Mouse (Mus musculus): Measurements from ENCODE around the gene Oaz1.
"Not testable (repeated sequence)": the region's sequence is repeated elsewhere in the genome, so short reads cannot be mapped to it uniquely, and the experiment has no call there.

Oaz1 gene

DNA sequence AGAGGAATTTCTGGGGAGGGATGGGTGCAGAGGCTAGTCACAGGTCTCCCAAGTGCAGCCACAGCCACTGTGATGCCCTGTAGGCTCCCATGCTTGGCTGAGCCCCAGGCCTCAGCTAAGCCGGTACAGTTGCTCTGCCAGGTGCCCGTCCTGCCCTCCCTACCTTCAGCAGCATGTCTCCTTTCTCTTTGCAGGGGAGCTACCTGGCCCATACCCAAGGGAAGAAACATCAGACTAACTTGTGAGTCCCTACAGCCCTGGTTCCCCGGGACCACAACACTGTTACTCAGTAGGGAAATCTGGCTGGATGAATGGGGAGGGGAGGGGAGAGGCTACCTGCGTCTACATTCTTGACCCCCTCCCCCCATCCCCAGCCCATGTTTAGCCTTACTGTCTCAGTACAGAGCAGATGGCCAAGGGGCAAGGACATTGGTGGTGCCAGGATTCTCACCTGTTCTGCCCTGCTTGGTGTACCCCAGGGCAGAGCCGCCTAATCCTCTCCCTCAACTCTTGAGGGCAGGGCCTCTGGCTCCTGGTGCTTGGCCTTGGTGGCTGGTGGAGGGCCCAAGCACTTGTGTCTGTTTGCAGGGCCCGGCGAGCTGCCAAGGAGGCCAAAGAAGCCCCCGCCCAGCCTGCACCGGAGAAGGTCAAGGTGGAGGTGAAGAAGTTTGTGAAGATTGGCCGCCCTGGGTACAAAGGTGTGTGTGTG is 24.1 kb upstream of the Oaz1 start:
- DNase-seq (ENCODE audit: extremely low read depth, low read depth, low spot score): no peak

DNA sequence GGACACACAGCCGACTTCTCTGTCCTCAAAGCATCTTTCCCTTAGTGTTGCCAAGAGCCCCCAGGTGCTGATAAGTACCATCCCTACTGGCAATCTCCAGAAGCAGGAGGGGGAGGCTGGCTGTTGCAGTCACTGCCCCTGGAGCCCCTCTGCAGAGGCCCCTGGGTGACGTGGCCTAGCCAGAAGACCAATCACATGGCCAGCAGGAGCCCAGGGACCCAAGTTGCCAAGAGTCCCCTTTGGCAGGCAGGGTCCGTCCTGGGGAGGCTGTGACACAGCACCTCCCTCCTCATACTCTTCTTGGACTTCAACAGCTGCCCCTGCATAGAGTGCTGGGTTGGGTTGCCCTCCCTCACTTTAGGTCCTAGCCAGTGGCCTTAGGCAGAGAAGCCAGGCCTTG is 23.5 kb upstream of the Oaz1 start:
- no peak for DNase-seq (ENCODE audit: extremely low read depth, low read depth, low spot score)

DNA sequence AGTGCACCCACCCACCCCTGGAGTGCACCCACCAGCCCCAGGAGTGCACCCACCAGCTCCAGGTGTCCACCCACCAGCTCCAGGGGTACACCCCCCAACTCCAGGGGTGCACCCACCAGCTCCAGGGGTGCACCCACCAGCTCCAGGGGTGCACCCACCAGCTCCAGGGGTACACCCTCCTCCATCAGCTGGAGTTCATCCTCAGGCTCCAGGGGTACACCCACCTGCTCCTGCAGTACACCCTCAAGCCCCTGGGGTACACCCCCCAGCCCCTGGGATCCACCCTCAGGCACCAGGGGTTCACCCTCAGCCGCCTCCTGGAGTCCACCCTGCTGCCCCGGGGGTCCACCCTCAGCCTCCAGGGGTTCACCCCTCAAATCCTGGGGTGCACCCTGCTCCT is 22.1 kb upstream of the Oaz1 start:
- DNase-seq (ENCODE audit: extremely low read depth, low read depth, low spot score): no peak

DNA sequence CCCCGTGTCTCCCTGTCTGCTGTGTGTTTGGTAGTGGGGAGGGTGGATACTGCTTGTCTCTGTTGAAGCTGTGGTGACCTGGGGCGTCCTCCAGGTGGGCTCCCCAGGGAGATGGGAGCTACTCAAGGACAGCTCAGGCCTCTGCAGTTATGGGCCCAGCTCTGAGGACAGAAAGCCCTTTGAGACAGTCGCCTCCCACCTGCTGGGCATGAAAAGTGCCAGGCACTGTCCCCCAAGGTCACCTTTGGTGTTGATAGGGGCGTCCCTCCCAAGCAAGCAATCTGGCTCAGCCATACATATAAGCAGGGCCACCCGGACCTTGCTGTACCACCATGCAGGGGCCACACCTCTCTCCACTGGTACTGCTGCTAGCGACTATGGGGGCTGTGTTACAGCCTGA is 21.5 kb upstream of the Oaz1 start, which contains the start of gene Amh:
Gene Amh (plus strand): TSS at position 328 of the 400 bp plus-strand sequence.
- no peak for DNase-seq (ENCODE audit: extremely low read depth, low read depth, low spot score)

DNA sequence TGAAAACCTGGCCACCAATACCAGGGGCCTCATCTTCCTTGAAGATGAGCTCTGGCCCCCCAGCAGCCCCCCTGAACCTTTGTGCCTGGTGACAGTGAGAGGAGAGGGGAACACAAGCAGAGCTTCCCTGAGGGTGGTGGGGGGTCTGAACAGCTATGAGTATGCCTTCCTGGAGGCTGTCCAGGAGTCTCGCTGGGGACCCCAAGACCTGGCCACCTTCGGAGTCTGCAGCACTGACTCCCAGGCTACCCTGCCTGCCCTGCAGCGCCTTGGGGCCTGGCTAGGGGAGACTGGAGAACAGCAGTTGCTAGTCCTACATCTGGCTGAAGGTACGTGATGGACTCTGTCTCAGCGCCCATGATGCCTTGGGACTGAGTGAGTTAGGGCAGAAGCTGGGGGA is 21.1 kb upstream of the Oaz1 start:
- no peak for DNase-seq (ENCODE audit: extremely low read depth, low read depth, low spot score)

DNA sequence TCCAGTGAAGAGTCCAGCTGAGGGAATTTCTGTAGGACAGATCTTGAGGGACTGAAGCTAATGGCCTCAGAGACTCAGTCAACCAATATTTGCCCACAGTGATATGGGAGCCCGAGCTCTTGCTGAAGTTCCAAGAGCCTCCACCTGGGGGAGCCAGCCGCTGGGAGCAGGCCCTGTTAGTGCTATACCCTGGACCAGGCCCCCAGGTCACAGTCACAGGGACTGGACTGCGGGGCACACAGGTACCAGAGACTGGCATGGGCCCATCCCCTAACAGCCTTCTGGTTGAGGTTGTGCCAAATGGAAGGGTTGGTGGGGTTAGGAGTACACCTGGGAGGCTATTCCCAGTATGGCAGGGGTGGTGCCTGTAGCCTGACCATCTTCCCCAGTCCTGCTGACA is 20.5 kb upstream of the Oaz1 start:
- DNase-seq (ENCODE audit: extremely low read depth, low read depth, low spot score): no peak

DNA sequence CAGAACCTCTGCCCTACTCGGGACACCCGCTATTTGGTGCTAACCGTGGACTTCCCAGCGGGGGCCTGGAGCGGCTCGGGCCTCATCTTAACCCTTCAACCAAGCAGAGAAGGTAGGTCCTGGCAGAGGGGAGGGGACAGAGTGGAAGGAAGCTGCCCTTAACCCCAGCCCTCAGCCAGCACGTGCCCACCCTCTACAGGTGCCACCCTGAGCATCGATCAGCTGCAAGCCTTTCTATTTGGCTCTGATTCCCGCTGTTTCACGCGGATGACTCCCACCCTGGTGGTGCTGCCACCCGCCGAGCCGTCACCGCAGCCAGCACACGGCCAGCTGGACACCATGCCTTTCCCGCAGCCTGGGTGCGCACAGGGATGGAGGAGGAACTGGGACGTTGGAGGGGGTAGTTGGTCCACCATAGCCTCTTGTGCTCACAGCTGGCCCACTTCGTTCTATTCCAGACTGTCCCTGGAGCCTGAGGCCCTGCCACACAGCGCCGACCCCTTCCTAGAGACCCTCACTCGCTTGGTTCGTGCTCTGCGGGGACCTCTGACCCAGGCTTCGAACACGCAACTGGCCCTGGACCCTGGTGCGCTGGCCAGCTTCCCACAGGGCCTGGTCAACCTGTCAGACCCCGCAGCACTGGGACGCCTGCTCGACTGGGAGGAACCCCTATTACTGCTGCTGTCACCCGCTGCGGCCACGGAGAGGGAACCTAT is 20.0 kb upstream of the Oaz1 start:
- no peak for DNase-seq (ENCODE audit: extremely low read depth, low read depth, low spot score)

DNA sequence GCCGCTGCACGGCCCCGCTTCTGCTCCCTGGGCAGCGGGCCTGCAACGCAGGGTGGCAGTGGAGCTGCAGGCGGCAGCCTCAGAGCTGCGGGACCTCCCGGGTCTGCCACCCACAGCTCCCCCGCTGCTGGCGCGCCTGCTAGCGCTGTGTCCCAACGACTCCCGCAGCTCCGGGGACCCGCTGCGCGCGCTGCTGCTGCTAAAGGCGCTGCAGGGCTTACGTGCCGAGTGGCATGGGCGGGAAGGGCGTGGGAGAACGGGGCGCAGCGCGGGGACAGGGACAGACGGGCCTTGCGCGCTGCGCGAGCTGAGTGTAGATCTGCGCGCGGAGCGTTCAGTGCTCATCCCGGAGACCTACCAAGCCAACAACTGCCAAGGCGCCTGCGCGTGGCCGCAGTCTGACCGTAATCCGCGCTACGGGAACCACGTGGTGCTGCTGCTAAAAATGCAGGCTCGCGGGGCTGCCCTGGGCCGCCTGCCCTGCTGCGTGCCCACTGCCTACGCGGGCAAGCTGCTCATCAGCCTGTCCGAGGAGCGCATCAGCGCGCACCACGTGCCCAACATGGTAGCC is 19.3 kb upstream of the Oaz1 start:
- no peak for DNase-seq (ENCODE audit: extremely low read depth, low read depth, low spot score)

DNA sequence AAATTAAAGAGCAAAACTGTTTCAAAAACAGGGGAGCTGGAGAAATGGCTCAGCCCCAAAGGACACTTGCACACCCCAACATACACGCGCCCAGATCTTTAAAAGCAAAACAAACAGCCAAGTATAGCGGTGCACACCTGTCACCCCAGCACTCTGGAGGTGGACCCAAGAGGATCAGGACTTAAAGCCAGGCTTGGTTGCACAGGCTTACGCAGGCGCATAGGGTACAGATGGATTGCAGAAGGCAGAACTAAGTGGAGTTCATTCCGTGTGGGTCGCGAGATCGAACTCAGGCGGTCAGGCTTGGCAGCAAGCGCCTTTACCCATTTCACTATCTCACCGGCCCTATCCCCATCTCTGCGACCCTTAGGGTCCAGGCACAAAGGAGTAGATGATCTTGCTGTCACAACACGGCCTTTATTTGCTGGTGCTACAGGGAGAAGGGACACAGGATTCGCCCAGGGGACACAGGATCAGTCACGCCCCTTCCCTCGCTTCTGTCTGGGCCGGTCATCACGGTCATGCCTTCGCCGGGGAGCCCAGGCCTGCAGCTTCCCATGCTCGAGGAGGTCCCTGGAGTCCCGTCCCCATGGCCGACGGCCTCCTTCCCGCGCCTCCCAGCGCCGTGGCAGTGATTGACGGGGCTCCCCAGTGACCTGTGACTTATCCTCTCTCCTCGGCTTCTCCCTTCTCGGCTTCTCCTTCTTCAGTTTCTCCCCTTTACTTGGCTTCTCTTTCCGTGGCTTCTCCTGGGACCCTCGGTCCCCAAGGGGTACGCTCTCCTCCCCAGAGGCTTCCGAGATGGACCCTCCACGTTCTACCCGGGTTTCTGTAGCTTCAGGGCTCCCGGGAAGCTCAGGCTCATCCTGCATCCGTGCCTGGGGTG is 18.1 kb upstream of the Oaz1 start:
- no peak for DNase-seq (ENCODE audit: extremely low read depth, low read depth, low spot score)

DNA sequence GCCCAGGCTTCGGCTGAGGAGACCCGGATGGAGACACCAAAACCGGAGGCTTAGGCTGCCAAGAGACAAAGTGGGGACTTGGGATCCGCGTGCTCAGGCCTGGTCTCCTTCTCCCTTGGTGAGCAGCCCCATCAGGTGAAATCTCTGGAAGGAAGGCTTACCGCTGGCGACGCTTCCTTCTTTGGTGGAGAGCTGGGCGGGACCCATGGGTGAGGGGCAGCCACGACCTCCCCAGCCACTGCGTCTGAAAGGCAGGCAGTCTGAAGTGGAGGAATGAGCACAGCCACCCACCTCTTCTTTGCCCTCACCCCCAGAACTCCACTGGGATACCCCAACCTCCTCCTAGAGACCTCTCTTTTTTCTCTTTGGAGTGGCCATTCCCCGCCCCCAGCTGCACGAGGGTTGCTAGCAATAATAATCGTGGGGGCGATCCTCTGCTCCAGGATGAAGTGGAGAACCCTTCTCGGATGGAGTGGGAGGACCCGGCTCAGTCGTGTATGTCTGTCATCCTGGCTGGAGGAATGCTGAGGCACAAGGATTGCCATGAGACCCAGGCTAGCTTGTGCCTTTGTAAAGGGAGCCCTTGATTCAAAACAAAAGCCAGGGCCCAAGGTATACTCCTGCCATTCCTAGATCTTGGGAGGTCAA is 17.3 kb upstream of the Oaz1 start:
- DNase-seq (ENCODE audit: extremely low read depth, low read depth, low spot score): no peak

DNA sequence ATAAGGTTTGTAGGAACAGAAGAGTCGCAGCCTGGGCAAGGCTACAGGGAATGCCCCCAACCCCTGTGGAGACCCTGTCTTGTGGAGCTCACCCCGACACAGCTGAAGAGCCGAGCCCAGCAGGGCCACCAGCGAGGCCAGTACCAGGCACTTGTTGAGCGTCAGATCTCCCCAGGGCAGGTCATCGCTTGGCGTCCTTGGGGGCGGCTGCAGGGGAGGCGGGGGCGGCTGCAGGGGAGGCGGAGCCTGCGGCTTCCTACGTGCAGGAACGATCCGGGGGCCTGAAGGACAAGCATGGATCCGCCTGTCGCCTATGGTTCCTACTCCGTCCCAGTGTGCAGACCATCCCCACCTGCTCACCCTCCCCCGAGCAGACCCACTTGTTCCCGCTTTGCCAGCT is 16.4 kb upstream of the Oaz1 start:
- no peak for DNase-seq (ENCODE audit: extremely low read depth, low read depth, low spot score)

DNA sequence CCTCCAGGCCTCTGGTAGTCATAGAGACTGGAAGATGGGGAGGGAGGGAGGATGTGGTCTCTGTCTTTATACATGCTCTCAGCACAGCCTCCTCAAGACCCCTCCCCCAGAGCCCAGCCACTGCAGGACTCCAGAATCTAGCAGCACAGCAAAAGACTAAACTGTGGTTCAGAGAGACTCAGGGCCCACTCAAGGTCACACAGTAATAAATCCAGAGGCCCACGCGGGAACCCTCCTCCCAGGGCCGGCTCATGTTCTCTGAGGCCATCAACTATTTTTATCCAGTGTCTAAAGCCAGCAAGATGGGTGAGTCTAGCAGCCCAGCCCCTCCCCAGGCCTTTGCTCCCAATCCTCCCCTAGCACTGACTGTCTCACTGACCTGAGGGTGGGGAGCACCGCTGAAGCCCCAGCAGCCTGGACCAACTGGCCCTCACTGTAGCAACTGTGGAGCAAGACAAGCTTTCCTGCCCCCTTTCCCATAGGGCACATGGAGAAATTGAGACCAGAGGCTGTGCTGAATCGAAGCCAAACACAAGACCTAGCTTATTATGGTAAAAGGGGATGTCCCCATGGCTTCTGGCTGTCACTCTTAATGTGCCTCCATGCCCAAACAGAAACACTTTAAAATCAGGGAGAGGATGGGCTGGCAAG is 13.9 kb upstream of the Oaz1 start:
- no peak for DNase-seq (ENCODE audit: extremely low read depth, low read depth, low spot score)

DNA sequence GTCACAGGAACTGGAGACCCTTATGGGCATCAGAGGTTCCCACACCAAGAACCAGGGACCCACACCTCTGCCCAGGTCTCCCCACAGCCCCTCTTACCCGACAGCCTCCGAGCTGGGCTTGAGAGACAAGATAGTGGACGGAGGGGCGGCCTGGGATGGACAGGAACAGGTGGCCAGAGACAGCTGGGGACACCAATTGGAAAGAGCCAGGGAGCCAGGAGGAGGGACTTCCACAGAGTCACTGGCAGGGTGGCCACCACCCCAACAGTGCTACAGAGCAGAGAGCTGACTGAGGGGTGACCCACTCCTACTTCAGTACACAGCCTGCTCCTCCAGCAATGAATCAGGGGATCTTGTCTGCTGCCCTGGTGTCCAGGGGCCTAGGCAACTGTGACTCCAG is 13.1 kb upstream of the Oaz1 start, which contains the start of gene Jsrp1:
Gene Jsrp1 (minus strand): TSS at position 133 of the 400 bp plus-strand sequence.
- DNase-seq (ENCODE audit: extremely low read depth, low read depth, low spot score): no peak

DNA sequence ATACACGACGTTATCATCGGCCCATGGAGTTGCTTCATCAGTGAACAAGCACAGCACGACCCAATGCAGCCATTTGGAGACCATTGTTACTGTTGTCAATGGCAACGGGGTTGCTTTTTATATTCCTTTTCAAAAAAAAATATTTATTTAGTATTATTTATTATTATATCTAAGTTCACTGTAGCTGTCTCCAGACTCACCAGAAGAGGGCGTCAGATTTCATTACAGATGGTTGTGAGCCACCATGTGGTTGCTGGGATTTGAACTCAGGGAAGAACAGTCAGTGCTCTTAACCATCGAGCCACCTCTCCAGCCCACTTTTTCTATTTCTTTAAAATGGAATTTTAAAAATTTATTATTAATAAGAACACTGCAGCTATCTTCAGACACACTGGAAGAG is 11.7 kb upstream of the Oaz1 start:
- DNase-seq (ENCODE audit: extremely low read depth, low read depth, low spot score): no peak

DNA sequence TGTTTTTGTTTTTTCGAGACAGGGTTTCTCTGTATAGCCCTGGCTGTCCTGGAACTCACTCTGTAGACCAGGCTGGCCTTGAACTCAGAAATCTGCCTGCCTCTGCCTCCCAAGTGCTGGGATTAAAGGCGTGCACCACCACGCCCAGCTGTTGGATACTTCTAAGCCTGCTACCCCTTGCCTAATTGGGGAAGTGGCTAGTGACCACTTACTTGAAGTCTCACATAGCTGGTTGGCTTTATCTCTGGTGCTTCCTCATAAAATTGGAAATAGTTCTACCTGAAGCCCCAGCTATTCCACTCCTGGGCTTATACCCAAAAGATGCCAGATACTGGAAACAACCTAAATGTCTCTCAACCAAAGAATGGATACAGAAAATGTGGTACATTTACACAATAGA is 10.2 kb upstream of the Oaz1 start:
- not testable (repeated sequence) for DNase-seq (ENCODE audit: extremely low read depth, low read depth, low spot score)

DNA sequence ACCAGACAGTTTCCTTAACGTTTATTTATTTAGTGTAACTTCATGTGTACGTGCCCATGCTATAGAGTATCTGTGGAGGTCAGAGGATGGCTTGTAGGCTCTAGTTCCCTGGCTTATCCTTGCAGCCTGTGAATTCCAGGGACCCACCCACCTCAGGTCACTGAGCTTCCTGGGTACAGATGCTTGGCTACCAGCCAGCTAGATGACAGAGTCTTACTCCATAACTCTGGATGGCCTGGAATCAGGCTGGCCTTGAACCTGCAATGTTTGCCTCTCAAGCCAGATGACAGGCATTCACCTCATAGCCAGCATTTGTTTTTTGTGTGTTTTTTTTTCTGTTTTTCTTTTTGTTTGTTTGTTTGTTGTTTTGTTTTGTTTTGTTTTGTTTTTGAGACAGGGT is 9.3 kb upstream of the Oaz1 start:
- no peak for DNase-seq (ENCODE audit: extremely low read depth, low read depth, low spot score)

DNA sequence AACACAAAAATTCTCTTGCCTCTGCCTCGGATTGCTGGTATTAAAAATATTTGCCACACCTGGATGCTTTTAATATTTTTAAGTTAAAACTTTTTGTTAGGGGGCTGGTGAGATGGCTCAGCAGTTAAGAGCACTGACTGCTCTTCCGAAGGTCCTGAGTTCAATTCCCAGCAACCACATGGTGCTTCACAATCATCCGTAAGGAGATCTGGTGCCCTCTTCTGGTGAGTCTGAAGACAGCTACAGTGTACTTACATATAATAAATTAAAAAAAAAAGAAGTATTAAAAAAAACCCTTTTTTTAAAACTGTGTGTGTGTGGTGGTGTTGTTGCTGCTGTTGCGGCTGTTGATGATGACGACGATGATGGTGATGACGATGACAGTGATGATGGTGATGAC is 8.5 kb upstream of the Oaz1 start:
- not testable (repeated sequence) for DNase-seq (ENCODE audit: extremely low read depth, low read depth, low spot score)

DNA sequence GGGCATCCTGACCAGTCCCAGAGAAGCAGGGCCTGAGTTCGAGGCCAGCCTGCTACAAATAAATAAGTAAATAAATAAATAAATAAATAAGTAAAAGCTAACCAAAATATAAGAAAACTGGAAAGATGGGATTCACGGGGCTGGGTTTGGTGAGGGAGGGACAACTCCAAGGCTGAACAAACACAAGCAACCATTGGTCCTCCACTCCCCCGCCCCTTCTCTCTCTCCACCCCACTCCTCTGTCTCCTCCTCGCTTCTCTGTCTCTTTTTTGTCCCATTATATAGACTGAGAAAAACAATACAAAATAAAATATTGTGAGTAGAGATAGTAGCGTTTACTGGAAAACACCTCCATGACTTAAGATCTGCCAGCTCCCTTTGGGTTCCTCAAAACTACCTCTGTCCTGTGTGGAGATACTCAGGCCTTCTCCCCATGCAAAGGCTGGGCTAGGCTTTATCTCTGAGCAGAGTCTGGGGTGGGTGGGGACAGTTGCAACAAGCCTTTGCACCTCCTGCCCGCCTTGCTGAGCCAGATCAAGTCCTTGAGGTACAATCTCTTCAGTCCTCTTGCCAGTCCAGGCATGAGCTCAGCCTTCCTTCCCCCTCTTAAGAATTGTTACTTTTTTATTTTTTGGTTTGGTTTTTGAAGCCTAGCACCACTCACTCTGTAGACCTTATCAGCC is 7.7 kb upstream of the Oaz1 start:
- no peak for DNase-seq (ENCODE audit: extremely low read depth, low read depth, low spot score)

DNA sequence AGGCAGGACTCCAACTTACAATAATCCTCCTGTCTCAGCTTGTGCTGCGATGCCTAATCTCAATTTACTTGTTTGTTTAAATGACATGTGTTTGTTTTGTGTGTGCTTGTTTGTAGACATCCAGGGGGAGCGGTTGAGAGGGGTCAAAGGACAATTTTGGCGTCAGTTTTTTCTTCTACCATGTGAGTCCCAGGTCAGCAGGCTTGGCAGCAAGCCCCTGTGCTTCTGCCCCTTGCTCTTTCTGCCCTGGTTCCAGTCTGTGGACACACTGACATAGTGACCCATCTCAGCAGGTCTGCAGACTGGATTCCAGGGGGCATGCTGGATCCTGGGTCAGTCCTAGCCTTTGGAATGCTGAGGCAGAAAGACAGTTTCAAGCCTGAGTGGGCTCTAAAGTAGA is 7.0 kb upstream of the Oaz1 start:
- no peak for DNase-seq (ENCODE audit: extremely low read depth, low read depth, low spot score)

DNA sequence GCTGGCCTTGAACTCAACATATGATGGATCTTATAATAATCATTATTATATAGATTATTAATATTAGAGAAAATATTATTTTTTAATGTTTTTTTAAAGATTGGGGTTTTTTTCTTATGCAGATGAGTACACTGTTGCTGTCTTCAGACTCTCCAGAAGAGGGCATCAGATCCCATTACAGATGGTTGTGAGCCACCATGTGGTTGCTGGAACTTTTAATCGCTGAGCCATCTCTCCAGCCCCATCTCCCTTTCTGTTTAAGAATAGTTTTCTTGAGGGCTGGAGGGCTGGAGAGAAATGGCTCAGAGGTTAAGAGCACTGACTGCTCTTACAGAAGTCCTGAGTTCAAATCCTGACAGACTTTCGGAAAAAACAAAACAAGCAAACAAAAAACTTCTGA is 4.5 kb upstream of the Oaz1 start:
- no peak for DNase-seq (ENCODE audit: extremely low read depth, low read depth, low spot score)
